Mouse (Mus musculus) heart, postnatal 0 days (tissue): Measurements from ENCODE around the gene Psenen. TPM values are rescaled to one million over a fixed set of nuclear protein-coding genes. Genes with fewer than 3 reads are reported as not detected.

Experiments used
- ATAC-seq: fragments of 200-750 bp; cut with Nextera tagmentation; 2 replicates; pipeline ENCODE4 v1.8.0; 2017; ENCODE audit warnings: low read depth, moderate number of reproducible peaks, moderate library complexity; ENCODE audit not compliant: insufficient read depth
- DNase-seq: peaks from one replicate; pipeline ENCODE4 v3.0.0-alpha.2; 2016; ENCODE audit warnings: low spot score
- H3K27ac ChIP-seq: fragments of 300-500 bp; sonication (generic); 2 replicates; pipeline ENCODE4 v1.5.1; 2014; ENCODE audit warnings: low read depth, mild to moderate bottlenecking
- H3K27me3 ChIP-seq: fragments of 300-500 bp; sonication (generic); 2 replicates; pipeline ENCODE4 v1.6.1; 2014; ENCODE audit warnings: low read length, mixed read lengths; ENCODE audit not compliant: control insufficient read depth, insufficient read depth
- H3K36me3 ChIP-seq: fragments of 300-500 bp; sonication (generic); replicated peaks from 2 replicates; pipeline ENCODE4 v1.6.1; 2014; ENCODE audit warnings: low read length, mixed read lengths; ENCODE audit not compliant: control insufficient read depth, insufficient read depth
- H3K4me1 ChIP-seq: fragments of 300-500 bp; sonication (generic); 2 replicates; pipeline ENCODE4 v1.6.1; 2014; ENCODE audit warnings: antibody characterized with exemption; ENCODE audit not compliant: control insufficient read depth, insufficient read depth
- H3K4me2 ChIP-seq: fragments of 300-500 bp; sonication (generic); 2 replicates; pipeline ENCODE4 v1.6.1; 2014; ENCODE audit warnings: low read depth, mild to moderate bottlenecking, low read length, moderate library complexity
- H3K4me3 ChIP-seq: fragments of 300-500 bp; sonication (generic); 2 replicates; pipeline ENCODE4 v1.5.1; 2014; ENCODE audit warnings: low read depth, low read length
- H3K9ac ChIP-seq: fragments of 300-500 bp; sonication (generic); replicated peaks from 2 replicates; pipeline ENCODE4 v1.6.1; 2014; ENCODE audit warnings: low read depth, low read length, mixed read lengths
- H3K9me3 ChIP-seq: fragments of 300-500 bp; sonication (generic); replicated peaks from 2 replicates; pipeline ENCODE4 v1.6.1; 2016; ENCODE audit warnings: low read length; ENCODE audit not compliant: control insufficient read depth
- CTCF ChIP-seq: IDR thresholded peaks from 2 replicates; pipeline ENCODE4 v1.5.1; 2016; ENCODE audit warnings: antibody characterized with exemption, control low read depth, low read depth
- EP300 ChIP-seq: IDR thresholded peaks from 2 replicates; pipeline ENCODE4 v1.6.1; 2016; ENCODE audit warnings: antibody characterized with exemption, low read depth
- WGBS: fragments of 180-500 bp; shearing (Covaris S2); extraction: QIAGEN DNeasy Blood & Tissue Kit; methylation state at CpG from one replicate; pipeline ENCODE4 v1.1.7; 2014; 5-methylcytosine and 5-hydroxymethylcytosine counted together
- polyA plus RNA-seq: library from polyadenylated mRNA; unstranded; fragments of >200 nt; fragmentation: Nextera tagmentation; extraction: Ambion mirVana; gene quantifications from 2 replicates; pipeline ENCODE4 v1.2.1, GENCODE M21; 2015
- total RNA-seq: library from RNA; depleted of rRNA; stranded (reverse); fragments of >200 nt; gene quantifications from 2 replicates; pipeline ENCODE4 v1.2.3, GENCODE M21; 2014; ENCODE audit warnings: low replicate concordance

The Psenen gene
- total and polyA plus RNA-seq, 2 experiments from 2014 or later: 130 TPM

GRCm38 (mm10) chr7:30526981-30527380 is 36.4 kb downstream of the Psenen start:
- Histone ChIP-seq H3K27ac (no peak overlapping the region), H3K27me3 (no peaks in the 10 kb centered on the region), H3K4me1 (no peaks in the 10 kb centered on the region), H3K4me2 (no peak overlapping the region), H3K9ac (no peak overlapping the region), H3K9me3 (no peaks in the 10 kb centered on the region), H3K4me3 (no peak overlapping the region), H3K36me3 (peaks cover 63% of the 10 kb centered on the region)
- TF ChIP-seq CTCF: no peak
- no peak for TF ChIP-seq EP300
- no peak for DNase-seq
- no peak for ATAC-seq
- 88% methylated on average over 14 of the region's 14 CpGs for WGBS

GRCm38 (mm10) chr7:30526399-30526798 is 37.0 kb downstream of the Psenen start:
- TF ChIP-seq CTCF (no peak), EP300 (no peak)
- no peak overlapping the region for H3K27ac ChIP-seq
- peaks cover 60% of the 10 kb centered on the region for H3K36me3 ChIP-seq
- ATAC-seq (no peak), DNase-seq (no peak)
- no peak overlapping the region for H3K4me2 ChIP-seq
- no peaks in the 10 kb centered on the region for H3K9me3 ChIP-seq
- no peak overlapping the region for H3K9ac ChIP-seq
- H3K4me3 ChIP-seq: no peak overlapping the region
- WGBS: 48% methylated on average over 17 of the region's 17 CpGs
- no peaks in the 10 kb centered on the region for H3K27me3 ChIP-seq
- no peaks in the 10 kb centered on the region for H3K4me1 ChIP-seq

- H3K36me3 ChIP-seq: peaks cover 60% of the 10 kb centered on the region
- H3K4me1 ChIP-seq: no peaks in the 10 kb centered on the region
- H3K9ac ChIP-seq: no peak overlapping the region
- no peak for TF ChIP-seq CTCF
- no peak for TF ChIP-seq EP300
- H3K9me3 ChIP-seq: no peaks in the 10 kb centered on the region
- no peak overlapping the region for H3K4me3 ChIP-seq
- WGBS: 63% methylated on average over 10 of the region's 10 CpGs
- H3K4me2 ChIP-seq: no peak overlapping the region
- H3K27me3 ChIP-seq: no peaks in the 10 kb centered on the region
- DNase-seq (no peak), ATAC-seq (no peak)
- no peak overlapping the region for H3K27ac ChIP-seq
Measured at GRCm38 (mm10) chr7:30525954-30526353, 37.5 kb downstream of the Psenen start.

- H3K36me3 ChIP-seq: peaks cover 47% of the 10 kb centered on the region
Measured at GRCm38 (mm10) chr7:30524487-30524886, 38.9 kb downstream of the Psenen start.

GRCm38 (mm10) chr7:30522871-30523270 is 40.6 kb downstream of the Psenen start:
- TF ChIP-seq EP300: no peak
- no peak for TF ChIP-seq CTCF
- Histone ChIP-seq H3K9me3 (no peaks in the 10 kb centered on the region), H3K9ac (no peak overlapping the region), H3K36me3 (peaks cover 31% of the 10 kb centered on the region), H3K27ac (no peak overlapping the region), H3K4me2 (no peak overlapping the region), H3K4me1 (no peaks in the 10 kb centered on the region), H3K27me3 (no peaks in the 10 kb centered on the region), H3K4me3 (no peak overlapping the region)
- ATAC-seq (no peak), DNase-seq (no peak)
- WGBS: 87% methylated on average over 10 of the region's 10 CpGs

More at GRCm38 (mm10) chr7:30524487-30524886, 38.9 kb downstream of the Psenen start:
- DNase-seq (no peak), ATAC-seq (no peak)
- H3K9me3 ChIP-seq: no peaks in the 10 kb centered on the region
- no peak overlapping the region for H3K9ac ChIP-seq
- H3K4me2 ChIP-seq: no peak overlapping the region
- no peak overlapping the region for H3K4me3 ChIP-seq
- H3K4me1 ChIP-seq: no peaks in the 10 kb centered on the region
- WGBS: 75% methylated on average over 6 of the region's 6 CpGs
- TF ChIP-seq CTCF (no peak), EP300 (no peak)
- H3K27me3 ChIP-seq: no peaks in the 10 kb centered on the region
- H3K27ac ChIP-seq: no peak overlapping the region

GRCm38 (mm10) chr7:30520856-30521255 is 42.6 kb downstream of the Psenen start:
- H3K9ac ChIP-seq: no peak overlapping the region
- no peak overlapping the region for H3K4me3 ChIP-seq
- peaks cover 13% of the 10 kb centered on the region for H3K36me3 ChIP-seq
- no peak for TF ChIP-seq EP300
- no peak for TF ChIP-seq CTCF
- no peaks in the 10 kb centered on the region for H3K4me1 ChIP-seq
- ATAC-seq: no peak
- H3K4me2 ChIP-seq: no peak overlapping the region
- no peak overlapping the region for H3K27ac ChIP-seq
- 82% methylated on average over 5 of the region's 5 CpGs for WGBS
- no peaks in the 10 kb centered on the region for H3K9me3 ChIP-seq
- no peaks in the 10 kb centered on the region for H3K27me3 ChIP-seq
- no peak for DNase-seq
